Mouse (Mus musculus) ES-E14 (cell line): ENCODE data around the gene Nup188. TPM values are rescaled to one million over a fixed set of nuclear protein-coding genes. Genes with fewer than 3 reads are reported as not detected.
A peak's percentile ranks its signal among the peaks of the same experiment; 100 is the strongest.

Experiments used
- DNase-seq: peaks from one replicate; pipeline ENCODE4 v3.0.0-alpha.2; 2013; ENCODE audit warnings: low read depth, low spot score
- H3K27ac ChIP-seq: 2 replicates; pipeline ENCODE4 v1.5.1; 2012; ENCODE audit warnings: low read depth, mild to moderate bottlenecking, low read length, moderate library complexity, mixed read lengths; ENCODE audit not compliant: poor library complexity, insufficient read depth, severe bottlenecking
- H3K36me3 ChIP-seq: 2 replicates; pipeline ENCODE4 v1.6.1; 2012; ENCODE audit warnings: mild to moderate bottlenecking, low read length, moderate library complexity, mixed read lengths; ENCODE audit not compliant: control insufficient read depth, poor library complexity, insufficient read depth, severe bottlenecking
- H3K4me1 ChIP-seq, 2 experiments: fragments of 150-350 bp in 1 of 2; sonication (generic) in 1 of 2; 2 replicates each; pipeline ENCODE4 v1.6.1; 2012; ENCODE audit warnings: low read length in 2 of 2, mild to moderate bottlenecking in 1 of 2, mixed read lengths in 1 of 2; ENCODE audit not compliant: control insufficient read depth in 2 of 2, insufficient read depth in 2 of 2, poor library complexity in 1 of 2
- H3K4me3 ChIP-seq, 2 experiments: fragments of 150-350 bp in 1 of 2; sonication (generic) in 1 of 2; 2 replicates each; pipeline ENCODE4 v1.5.1; 2012; ENCODE audit warnings: low read length in 2 of 2, low read depth in 1 of 2, mild to moderate bottlenecking in 1 of 2, mixed read lengths in 1 of 2; ENCODE audit not compliant: insufficient read depth in 1 of 2, poor library complexity in 1 of 2, severe bottlenecking in 1 of 2
- H3K9ac ChIP-seq: 2 replicates; pipeline ENCODE4 v1.6.1; 2012; ENCODE audit warnings: low read depth, mild to moderate bottlenecking, low read length, mixed read lengths; ENCODE audit not compliant: poor library complexity, insufficient read depth, severe bottlenecking
- H3K9me3 ChIP-seq: fragments of 150-350 bp; sonication (generic); 2 replicates; pipeline ENCODE4 v1.6.1; 2012; ENCODE audit warnings: low read depth, mild to moderate bottlenecking, low read length; ENCODE audit not compliant: control insufficient read depth, insufficient read depth
- CHD2 ChIP-seq: IDR thresholded peaks from 2 replicates; pipeline ENCODE4 v1.6.1; 2014; ENCODE audit warnings: mild to moderate bottlenecking, low read depth, low read length, inconsistent platforms
- HCFC1 ChIP-seq: IDR thresholded peaks from 2 replicates; pipeline ENCODE4 v1.6.1; 2012; ENCODE audit warnings: low read length, inconsistent platforms, borderline replicate concordance; ENCODE audit not compliant: insufficient read depth
- MAFK ChIP-seq: IDR thresholded peaks from 2 replicates; pipeline ENCODE4 v1.6.1; 2014; ENCODE audit warnings: mild to moderate bottlenecking, low read depth, low read length, inconsistent platforms; ENCODE audit not compliant: insufficient read depth
- ZC3H11A ChIP-seq: IDR thresholded peaks from 2 replicates; pipeline ENCODE4 v1.6.1; 2012; ENCODE audit warnings: low read depth, mild to moderate bottlenecking, inconsistent platforms, low read length, borderline replicate concordance
- ZNF384 ChIP-seq: IDR thresholded peaks from 2 replicates; pipeline ENCODE4 v1.6.1; 2012; ENCODE audit warnings: low read depth, low read length, inconsistent platforms
- in situ Hi-C, 2 experiments: fragments of 600-800 bp; cut with MboI; formaldehyde crosslinking; loops; one replicate each; pipeline ENCODE4 v1.15.1; 2025; ENCODE audit warnings: low sequenced_read_pairs in 2 of 2, inconsistent platforms in 1 of 2; ENCODE audit not compliant: unreplicated experiment in 2 of 2
- total RNA-seq: library from RNA; depleted of rRNA; stranded (reverse); fragments of 300-350 nt; gene quantifications from 2 replicates; pipeline ENCODE4 v1.2.3, GENCODE M21; 2012

Nup188 gene
- total RNA-seq, 1 experiment, result 84.5 TPM

DNA sequence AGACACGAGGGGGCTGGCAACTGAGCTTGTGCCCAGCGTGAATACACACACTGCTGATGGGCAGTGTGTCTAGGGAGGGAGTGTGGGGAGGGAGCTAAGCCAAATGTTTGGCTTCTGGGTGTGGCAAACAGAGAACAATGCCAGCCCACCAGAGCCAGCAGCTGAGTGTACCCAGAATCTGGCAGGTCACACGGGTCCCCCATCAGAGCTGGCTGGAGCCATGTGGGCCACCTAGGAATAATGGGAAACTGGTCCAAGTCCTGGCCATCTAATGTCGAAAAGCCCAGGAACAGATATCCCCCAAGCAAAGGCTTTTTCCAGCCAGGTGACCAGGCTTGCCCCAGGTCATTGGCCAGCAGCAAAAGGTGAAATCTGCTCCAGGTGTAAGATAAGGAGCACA lies 69.7 kb downstream of the Nup188 start:
- TF ChIP-seq MAFK, result no peak
- TF ChIP-seq ZC3H11A, result no peak
- no peak for TF ChIP-seq HCFC1
- no peak for TF ChIP-seq ZNF384
- TF ChIP-seq CHD2, result no peak
- DNase-seq, result no peak

GRCm38 (mm10) chr2:30356266-30356665 lies 70.1 kb downstream of the Nup188 start:
- peaks cover 5% of the 10 kb centered on the region; the same call in 1 of the 2 replicates for H3K36me3 ChIP-seq
- H3K9ac ChIP-seq, result no peak overlapping the region
- H3K4me3 ChIP-seq, result no peak overlapping the region
- no peak for DNase-seq
- TF ChIP-seq HCFC1 (no peak), ZC3H11A (no peak), CHD2 (no peak), MAFK (no peak), ZNF384 (no peak)
- in situ Hi-C loops, result no loop called here
- H3K27ac ChIP-seq, result no peak overlapping the region
- H3K4me1 ChIP-seq, result peaks cover 0 to 18% of the 10 kb centered on the region in 2 experiments; a peak in 2 of 4 replicates
- no peaks in the 10 kb centered on the region for H3K9me3 ChIP-seq

More for the DNA sequence above, 69.7 kb downstream of the Nup188 start:
- no peak overlapping the region for H3K4me3 ChIP-seq
- peaks cover 0 to 18% of the 10 kb centered on the region in 2 experiments; a peak in 2 of 4 replicates for H3K4me1 ChIP-seq
- in situ Hi-C loops, result no loop called here
- peaks cover 5% of the 10 kb centered on the region; the same call in 1 of the 2 replicates for H3K36me3 ChIP-seq
- H3K27ac ChIP-seq, result no peak overlapping the region
- no peaks in the 10 kb centered on the region for H3K9me3 ChIP-seq
- no peak overlapping the region for H3K9ac ChIP-seq

- Histone ChIP-seq H3K9me3 (no peaks in the 10 kb centered on the region), H3K36me3 (peaks cover 5% of the 10 kb centered on the region; the same call in 1 of the 2 replicates), H3K4me1 (peaks cover 0 to 18% of the 10 kb centered on the region in 2 experiments; a peak in 2 of 4 replicates), H3K27ac (no peak overlapping the region), H3K9ac (no peak overlapping the region), H3K4me3 (no peak overlapping the region)
- TF ChIP-seq ZC3H11A (no peak), MAFK (no peak), HCFC1 (no peak), CHD2 (no peak), ZNF384 (no peak)
- in situ Hi-C loops, result no loop called here
- no peak for DNase-seq
These were observed 70.7 kb downstream of the Nup188 start for GRCm38 (mm10) chr2:30356906-30357305.

DNA sequence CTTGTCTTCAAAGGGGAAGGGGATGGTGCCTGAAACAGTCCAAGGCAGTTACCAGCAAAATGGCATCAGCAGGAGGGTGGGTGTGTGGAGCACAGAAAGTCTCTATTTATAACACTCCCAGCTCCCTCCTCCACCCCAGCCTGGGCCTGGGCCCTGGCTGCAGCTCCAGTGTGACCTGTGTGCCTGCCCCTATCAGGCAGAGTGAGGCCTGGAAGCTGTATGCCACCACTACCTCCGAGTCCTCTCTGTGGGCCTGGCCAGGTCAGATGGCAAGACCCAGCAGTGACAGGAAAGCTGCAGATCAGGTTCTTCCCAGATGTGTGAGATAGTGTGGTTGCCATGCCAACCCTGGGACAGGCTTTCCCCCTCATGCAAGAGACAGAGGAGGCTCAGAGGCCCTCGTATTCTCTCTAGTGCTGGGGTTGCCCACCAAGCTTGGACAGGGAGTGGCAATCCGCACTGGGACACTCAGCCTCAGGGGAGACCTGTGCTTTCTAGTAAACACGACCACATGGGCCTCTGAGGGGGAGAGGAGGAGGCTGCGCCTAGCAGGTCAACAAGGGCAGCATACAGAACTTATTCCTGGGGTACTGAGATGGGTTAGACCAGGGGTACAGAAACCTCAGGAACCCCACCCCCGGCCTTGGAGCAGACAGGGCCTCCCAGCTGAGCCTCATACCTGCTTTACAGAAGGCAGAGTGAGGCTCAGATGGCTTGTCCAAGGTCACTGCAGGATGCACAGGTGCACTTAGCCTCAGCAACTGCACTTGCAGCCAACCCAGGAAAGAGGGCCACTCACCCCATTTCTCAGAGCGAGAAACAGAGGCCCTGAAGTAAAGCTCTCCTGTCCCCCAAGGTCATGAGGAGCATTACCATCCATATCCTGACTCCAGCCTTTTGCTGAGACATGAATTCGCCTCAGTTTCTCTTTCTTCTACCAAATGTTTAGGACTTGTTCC lies 71.6 kb downstream of the Nup188 start:
- no peak for DNase-seq
- H3K9ac ChIP-seq, result peak overlapping the region; percentile 83

More for the DNA sequence above, 71.6 kb downstream of the Nup188 start:
- in situ Hi-C loops, result no loop called here
- TF ChIP-seq ZNF384, result no peak
- no peak for TF ChIP-seq MAFK
- TF ChIP-seq HCFC1, result no peak
- TF ChIP-seq CHD2, result no peak
- no peak for TF ChIP-seq ZC3H11A
- peak overlapping the region; percentile 82 to 88 for H3K4me3 ChIP-seq
- no peaks in the 10 kb centered on the region for H3K9me3 ChIP-seq
- peaks cover 0 to 18% of the 10 kb centered on the region in 2 experiments; a peak in 2 of 4 replicates for H3K4me1 ChIP-seq
- H3K36me3 ChIP-seq, result peaks cover 5% of the 10 kb centered on the region; the same call in 1 of the 2 replicates
- H3K27ac ChIP-seq, result no peak overlapping the region
